Mouse (Mus musculus) liver, embryonic 14.5 days (tissue): ENCODE results near the gene Nhsl2. TPM values are rescaled to one million over a fixed set of nuclear protein-coding genes. Genes with fewer than 3 reads are reported as not detected.

ENCODE experiments used
- ATAC-seq: fragments of 200-750 bp; cut with Nextera tagmentation; 2 replicates; pipeline ENCODE4 v1.8.0; 2017; ENCODE audit warnings: moderate number of reproducible peaks, mild to moderate bottlenecking, moderate library complexity; ENCODE audit not compliant: insufficient read depth
- DNase-seq, 3 experiments: peaks; one replicate each; pipeline ENCODE4 v3.0.0-alpha.2; 2012 to 2013; ENCODE audit warnings: low read depth in 3 of 3, low spot score in 3 of 3
- H3K27ac ChIP-seq: fragments of 300-500 bp; sonication (generic); 2 replicates; pipeline ENCODE4 v1.5.1; 2014; ENCODE audit warnings: moderate library complexity, mild to moderate bottlenecking, control low read depth, inconsistent platforms
- H3K27me3 ChIP-seq: fragments of 300-500 bp; sonication (generic); 2 replicates; pipeline ENCODE4 v1.6.1; 2014; ENCODE audit warnings: mild to moderate bottlenecking, low read length, moderate library complexity; ENCODE audit not compliant: control insufficient read depth, insufficient read depth
- H3K36me3 ChIP-seq: fragments of 300-500 bp; sonication (generic); replicated peaks from 2 replicates; pipeline ENCODE4 v1.6.1; 2014; ENCODE audit warnings: low read depth; ENCODE audit not compliant: control insufficient read depth, insufficient read depth
- H3K4me1 ChIP-seq, 2 experiments: fragments of 200-500 bp in 1 of 2; fragments of 300-500 bp in 1 of 2; sonication (generic) in 1 of 2; replicated peaks; 2 replicates each; pipeline ENCODE4 v1.6.1; 2012 to 2014; ENCODE audit warnings: antibody characterized with exemption in 1 of 2, inconsistent platforms in 1 of 2, low read length in 1 of 2; ENCODE audit not compliant: control insufficient read depth in 2 of 2, insufficient read depth in 2 of 2
- H3K4me2 ChIP-seq: fragments of 300-500 bp; sonication (generic); 2 replicates; pipeline ENCODE4 v1.6.1; 2014; ENCODE audit warnings: low read depth, mild to moderate bottlenecking, control low read depth, moderate library complexity
- H3K4me3 ChIP-seq, 2 experiments: fragments of 200-500 bp in 1 of 2; fragments of 300-500 bp in 1 of 2; sonication (generic) in 1 of 2; 2 replicates each; pipeline ENCODE4 v1.5.1; 2012 to 2014; ENCODE audit warnings: low read depth in 2 of 2, low read length in 2 of 2, mild to moderate bottlenecking in 2 of 2, control low read depth in 1 of 2, inconsistent platforms in 1 of 2, moderate library complexity in 1 of 2; ENCODE audit not compliant: insufficient read depth in 1 of 2
- H3K9ac ChIP-seq: fragments of 300-500 bp; sonication (generic); replicated peaks from 2 replicates; pipeline ENCODE4 v1.6.1; 2014; ENCODE audit warnings: mild to moderate bottlenecking, control low read depth, moderate library complexity
- H3K9me3 ChIP-seq: fragments of 300-500 bp; sonication (generic); 2 replicates; pipeline ENCODE4 v1.6.1; 2016; ENCODE audit warnings: low read length, mixed read lengths; ENCODE audit not compliant: control insufficient read depth
- CTCF ChIP-seq: IDR thresholded peaks from 2 replicates; pipeline ENCODE4 v1.5.1; 2016; ENCODE audit warnings: antibody characterized with exemption, low read depth, control low read depth
- EP300 ChIP-seq: IDR thresholded peaks from 2 replicates; pipeline ENCODE4 v1.6.1; 2016; ENCODE audit warnings: antibody characterized with exemption, low read depth
- WGBS: fragments of 180-500 bp; shearing (Covaris S2); extraction: QIAGEN DNeasy Blood & Tissue Kit; methylation state at CpG from one replicate; pipeline ENCODE4 v1.1.7; 2014; ENCODE audit not compliant: insufficient replicate concordance; 5-methylcytosine and 5-hydroxymethylcytosine counted together
- microRNA-seq: library from miRNA; unstranded; fragments of <30 nt; microRNA quantifications from one replicate; pipeline ENCODE4, GENCODE M21; 2016
- polyA plus RNA-seq, 2 experiments: library from polyadenylated mRNA; depleted of rRNA in 1 of 2; stranded (reverse) in 1 of 2; unstranded in 1 of 2; fragments of >200 nt; fragmentation: Nextera tagmentation in 1 of 2; extraction: Ambion mirVana in 1 of 2; gene quantifications; 2 replicates each; pipeline versions ENCODE4 v1.2.1 to v1.2.3; 2012 to 2014

Nhsl2 gene
- polyA plus RNA-seq, 2 experiments = 0.39 to 1.3 TPM

GRCm38 (mm10) chrX:102121321-102121720 lies 272.1 kb downstream of the Nhsl2 start:
- TF ChIP-seq EP300 (no peak), CTCF (no peak)
- Histone ChIP-seq H3K4me3 (no peak overlapping the region), H3K27ac (no peak overlapping the region), H3K4me2 (no peak overlapping the region), H3K4me1 (peaks cover 0 to 5% of the 10 kb centered on the region in 2 experiments; a peak in 1 of 4 replicates), H3K9me3 (no peaks in the 10 kb centered on the region), H3K27me3 (no peaks in the 10 kb centered on the region), H3K36me3 (no peaks in the 10 kb centered on the region; the same call in 1 of the 2 replicates), H3K9ac (no peak overlapping the region)
- DNase-seq (no peak), ATAC-seq (no peak)
- WGBS = 61% methylated on average over 2 of the region's 2 CpGs

GRCm38 (mm10) chrX:102141157-102141556 lies 292.0 kb downstream of the Nhsl2 start:
- ATAC-seq (no peak), DNase-seq (no peak)
- no peak overlapping the region for H3K4me3 ChIP-seq
- H3K36me3 ChIP-seq = peaks cover 9% of the 10 kb centered on the region
- TF ChIP-seq CTCF (no peak), EP300 (no peak)
- no peak overlapping the region for H3K4me2 ChIP-seq
- H3K4me1 ChIP-seq = no peaks in the 10 kb centered on the region
- no peaks in the 10 kb centered on the region for H3K27me3 ChIP-seq
- H3K9ac ChIP-seq = no peak overlapping the region
- H3K9me3 ChIP-seq = no peaks in the 10 kb centered on the region
- no peak overlapping the region for H3K27ac ChIP-seq
- 83% methylated on average over 1 of the region's 1 CpGs for WGBS

Small RNA genes lying within 50 kb of the gene (microRNA-seq; reads per million reads assigned to microRNA genes)
- gene Gm27843 = not detected

Other genes starting within 250 kb of the Nhsl2 start
- 42.8 and 54.2 TPM in 2 replicates for gene Ogt, start 209.3 kb upstream of the Nhsl2 start, polyA plus RNA-seq (2012; rRNA removed)
- 49.8 and 57.2 TPM in 2 replicates for gene Ogt, start 209.3 kb upstream of the Nhsl2 start, polyA plus RNA-seq (2014; fragmentation: Nextera tagmentation; extraction: Ambion mirVana)
- 0.20 and 0.26 TPM in 2 replicates for gene Cxcr3, start 115.1 kb upstream of the Nhsl2 start, polyA plus RNA-seq (2012; rRNA removed)
- gene Cxcr3, start 115.1 kb upstream of the Nhsl2 start, polyA plus RNA-seq (2014; fragmentation: Nextera tagmentation; extraction: Ambion mirVana) = 0.20 and 0.28 TPM in 2 replicates
- 0.06 and 0.12 TPM in 2 replicates for gene Gm4779, start 55.0 kb upstream of the Nhsl2 start, polyA plus RNA-seq (2012; rRNA removed)
- 0.06 TPM in 1 of 2 replicates, not detected in the other for gene Gm4779, start 55.0 kb upstream of the Nhsl2 start, polyA plus RNA-seq (2014; fragmentation: Nextera tagmentation; extraction: Ambion mirVana)
- 0.02 and 0.05 TPM in 2 replicates for gene 8030474K03Rik, start 54.7 kb upstream of the Nhsl2 start, polyA plus RNA-seq (2012; rRNA removed)
- not detected in 2 replicates for gene 8030474K03Rik, start 54.7 kb upstream of the Nhsl2 start, polyA plus RNA-seq (2014; fragmentation: Nextera tagmentation; extraction: Ambion mirVana)
- 1.1 and 1.3 TPM in 2 replicates for gene Rtl5, start 221.9 kb downstream of the Nhsl2 start, polyA plus RNA-seq (2012; rRNA removed)
- gene Rtl5, start 221.9 kb downstream of the Nhsl2 start, polyA plus RNA-seq (2014; fragmentation: Nextera tagmentation; extraction: Ambion mirVana) = 0.04 and 0.15 TPM in 2 replicates